Mouse (Mus musculus): ENCODE data around the gene Usp47.

- TF ChIP-seq CTCF (IDR thresholded peaks at IDR 0.05; ENCODE audit: extremely low read depth, insufficient read length, insufficient replicate concordance, low read depth, low read length) (no peak), POLR2A (IDR thresholded peaks at IDR 0.05; ENCODE audit: low read depth, low read length) (no peak)
Observed at GRCm38 (mm10) chr7:112082636-112083035, 59.3 kb downstream of the Usp47 start.
